Mouse (Mus musculus): Measurements from ENCODE around the gene Tbkbp1.

- TF ChIP-seq CTCF (IDR thresholded peaks at IDR 0.05; ENCODE audit: control insufficient read depth, insufficient read depth, low read length) (peak; percentile 85), POLR2A (IDR thresholded peaks at IDR 0.05; ENCODE audit: borderline replicate concordance, control insufficient read depth, low read depth, low read length) (no peak)
Observed at GRCm38 (mm10) chr11:97101722-97102121, 49.6 kb downstream of the Tbkbp1 start.
